Mouse (Mus musculus) ES-Bruce4 (cell line): ENCODE results near the gene Vgf. TPM values are rescaled to one million over a fixed set of nuclear protein-coding genes. Genes with fewer than 3 reads are reported as not detected.

Source experiments
- H3K27ac ChIP-seq: 2 replicates; pipeline ENCODE4 v1.5.1; 2012; ENCODE audit warnings: low read length, inconsistent platforms; ENCODE audit not compliant: insufficient read depth
- H3K27me3 ChIP-seq: 2 replicates; pipeline ENCODE4 v1.6.1; 2012; ENCODE audit warnings: mild to moderate bottlenecking, low read length, inconsistent platforms; ENCODE audit not compliant: control insufficient read depth, poor library complexity, insufficient read depth, severe bottlenecking
- H3K36me3 ChIP-seq: 2 replicates; pipeline ENCODE4 v1.6.1; 2012; ENCODE audit warnings: inconsistent platforms, mild to moderate bottlenecking, low read length, moderate library complexity; ENCODE audit not compliant: control insufficient read depth, poor library complexity, insufficient read depth, severe bottlenecking
- H3K4me1 ChIP-seq: one replicate; pipeline ENCODE4 v1.8.1; 2011; ENCODE audit warnings: low read length; ENCODE audit not compliant: control insufficient read depth, insufficient read depth
- H3K4me3 ChIP-seq: 2 replicates; pipeline ENCODE4 v1.5.1; 2011; ENCODE audit warnings: low read depth, mild to moderate bottlenecking, low read length
- H3K9ac ChIP-seq: 2 replicates; pipeline ENCODE4 v1.6.1; 2012; ENCODE audit warnings: low read depth, mild to moderate bottlenecking, inconsistent platforms; ENCODE audit not compliant: poor library complexity, severe bottlenecking
- H3K9me3 ChIP-seq: replicated peaks from 2 replicates; pipeline ENCODE4 v1.6.1; 2012; ENCODE audit warnings: mild to moderate bottlenecking, low read length, inconsistent platforms; ENCODE audit not compliant: control insufficient read depth, poor library complexity, insufficient read depth, severe bottlenecking
- CTCF ChIP-seq: IDR thresholded peaks from one replicate; pipeline ENCODE4 v1.8.1; 2011; ENCODE audit warnings: low read depth, low read length
- EP300 ChIP-seq: IDR thresholded peaks from 2 replicates; pipeline ENCODE4 v1.6.1; 2011; ENCODE audit warnings: low read depth, low read length; ENCODE audit not compliant: insufficient read depth
- POLR2A ChIP-seq: IDR thresholded peaks from one replicate; pipeline ENCODE4 v1.8.1; 2011; ENCODE audit warnings: low read length; ENCODE audit not compliant: insufficient read depth
- polyA plus RNA-seq: library from polyadenylated mRNA; stranded (reverse); fragments of >200 nt; gene quantifications from 2 replicates; pipeline ENCODE4 v1.2.4, GENCODE M21; 2011; ENCODE audit warnings: low read depth; ENCODE audit not compliant: missing spikeins, insufficient read depth, insufficient read length

Vgf gene
- polyA plus RNA-seq, 1 experiment = 5.7 TPM

DNA sequence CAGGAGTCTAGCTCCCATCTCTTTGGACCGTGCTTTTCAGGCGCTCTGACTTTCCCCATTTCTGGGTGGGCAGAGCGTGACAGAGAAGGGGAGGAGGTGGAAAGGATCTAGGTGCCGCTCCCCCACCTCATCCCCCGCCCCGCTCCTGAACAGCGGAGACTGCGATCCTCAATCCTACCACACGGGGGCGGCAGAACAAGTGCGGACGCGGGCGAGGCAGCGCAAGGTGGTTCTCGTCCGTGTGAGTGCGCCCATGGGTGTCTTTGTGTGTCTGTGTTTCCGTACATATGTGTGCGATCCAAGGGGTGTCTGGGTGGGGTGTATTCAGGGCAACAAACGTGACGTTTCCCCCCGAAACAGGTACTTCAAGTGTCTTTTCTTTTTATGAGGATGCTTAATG, 1.1 kb upstream of the Vgf start:
- TF ChIP-seq CTCF (peak; percentile 95), EP300 (0 out of 2 replicates have a peak, but pooled peaks have one; percentile 52), POLR2A (no peak)
- H3K9ac ChIP-seq = peak overlapping the region; percentile 39
- H3K27me3 ChIP-seq = no peaks in the 10 kb centered on the region
- peak overlapping the region; percentile 64; the same call in 1 of the 2 replicates for H3K27ac ChIP-seq
- no peaks in the 10 kb centered on the region for H3K4me1 ChIP-seq
- peak overlapping the region; percentile 56 for H3K4me3 ChIP-seq
- H3K36me3 ChIP-seq = no peaks in the 10 kb centered on the region
- no peaks in the 10 kb centered on the region for H3K9me3 ChIP-seq

- peak overlapping the region; percentile 29 for H3K9ac ChIP-seq
- no peaks in the 10 kb centered on the region for H3K9me3 ChIP-seq
- peaks cover 8% of the 10 kb centered on the region; the same call in 1 of the 2 replicates for H3K27me3 ChIP-seq
- H3K27ac ChIP-seq = no peak overlapping the region
- H3K4me3 ChIP-seq = peak overlapping the region; percentile 70
- no peaks in the 10 kb centered on the region for H3K36me3 ChIP-seq
- H3K4me1 ChIP-seq = no peaks in the 10 kb centered on the region
- no peak for TF ChIP-seq EP300
- no peak for TF ChIP-seq CTCF
- no peak for TF ChIP-seq POLR2A
Observed at GRCm38 (mm10) chr5:137028561-137029272, 2.5 kb downstream of the Vgf start.

DNA sequence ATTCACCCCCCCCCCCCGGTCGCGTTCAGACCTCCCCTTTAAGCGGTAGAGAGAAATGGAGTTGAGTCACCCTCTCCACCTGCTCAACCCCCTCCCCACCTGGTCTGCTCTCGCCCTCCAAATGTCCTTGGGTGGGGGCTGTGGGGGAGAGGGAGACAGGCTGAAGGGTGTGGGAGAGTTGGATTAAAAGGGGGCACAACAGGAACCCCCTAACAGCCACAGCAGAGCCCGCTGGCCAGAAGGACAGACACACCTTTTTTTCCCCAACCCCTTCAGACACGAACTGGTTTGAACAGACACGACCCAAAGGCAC, 3.0 kb downstream of the Vgf start:
- TF ChIP-seq EP300 (no peak), POLR2A (no peak), CTCF (no peak)

DNA sequence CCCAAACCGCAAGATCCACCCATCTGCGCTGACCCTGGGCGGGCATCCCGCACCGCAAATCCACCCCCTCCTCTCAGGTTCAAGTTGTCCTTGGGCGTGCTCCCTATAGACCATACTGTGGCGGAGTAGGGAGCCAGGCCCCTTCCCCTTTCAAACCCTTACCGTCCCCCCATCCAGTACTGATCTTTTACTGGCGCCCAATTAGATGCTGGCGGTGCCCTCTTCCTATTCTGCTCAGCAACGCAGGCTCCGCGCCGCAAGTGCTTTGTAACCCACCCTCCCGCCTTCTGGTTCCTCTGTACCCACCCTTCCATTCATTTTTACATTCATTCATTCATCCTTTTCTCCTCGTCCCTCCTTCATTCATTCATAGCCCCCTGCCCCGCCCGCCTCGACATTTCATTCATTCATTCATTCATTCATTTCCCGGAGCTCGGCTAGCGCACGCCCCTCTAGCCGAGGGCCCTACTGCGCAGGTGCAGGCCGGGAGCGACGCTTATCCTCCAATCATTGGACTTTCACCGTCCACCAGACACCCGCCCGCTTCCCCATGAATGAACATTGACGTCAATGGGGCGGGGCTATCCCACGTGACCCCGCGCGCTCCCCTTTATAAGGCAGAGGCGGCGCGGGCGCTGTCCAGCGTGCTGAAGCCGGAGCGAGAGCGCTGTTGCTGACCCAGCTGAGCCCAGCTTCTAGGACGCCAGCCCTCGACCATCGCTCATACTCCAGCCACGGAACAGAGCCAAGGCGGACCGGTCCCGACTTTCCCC, 3.6 kb downstream of the Vgf start:
- H3K4me1 ChIP-seq = no peaks in the 10 kb centered on the region

More for the DNA sequence above, 3.0 kb downstream of the Vgf start:
- H3K4me1 ChIP-seq = no peaks in the 10 kb centered on the region
- peak overlapping the region; percentile 29 for H3K9ac ChIP-seq
- H3K27ac ChIP-seq = peak overlapping the region; percentile 17; the same call in 1 of the 2 replicates
- H3K4me3 ChIP-seq = peak overlapping the region; percentile 70
- no peaks in the 10 kb centered on the region for H3K9me3 ChIP-seq
- H3K36me3 ChIP-seq = no peaks in the 10 kb centered on the region
- H3K27me3 ChIP-seq = peaks cover 8% of the 10 kb centered on the region; the same call in 1 of the 2 replicates

GRCm38 (mm10) chr5:137030416-137030810, 4.2 kb downstream of the Vgf start:
- H3K4me1 ChIP-seq = no peaks in the 10 kb centered on the region
- no peak overlapping the region for H3K27ac ChIP-seq
- TF ChIP-seq POLR2A = no peak
- TF ChIP-seq CTCF = no peak
- TF ChIP-seq EP300 = no peak
- H3K9me3 ChIP-seq = no peaks in the 10 kb centered on the region
- no peak overlapping the region for H3K9ac ChIP-seq
- H3K4me3 ChIP-seq = no peak overlapping the region
- no peaks in the 10 kb centered on the region for H3K36me3 ChIP-seq
- H3K27me3 ChIP-seq = peaks cover 8% of the 10 kb centered on the region; the same call in 1 of the 2 replicates

More for the DNA sequence above, 3.6 kb downstream of the Vgf start:
- Histone ChIP-seq H3K9me3 (no peaks in the 10 kb centered on the region), H3K36me3 (no peaks in the 10 kb centered on the region), H3K9ac (peak overlapping the region; percentile 29), H3K27me3 (peaks cover 8% of the 10 kb centered on the region; the same call in 1 of the 2 replicates), H3K4me3 (peak overlapping the region; percentile 70), H3K27ac (peak overlapping the region; percentile 17; the same call in 1 of the 2 replicates)
- TF ChIP-seq EP300 = peak; percentile 46; the same call in 1 of the 2 replicates
- no peak for TF ChIP-seq CTCF
